Mouse (Mus musculus) CH12.LX (cell line): ENCODE measurements around the gene Gtf3c4.

Source experiments
- CHD2 ChIP-seq: IDR thresholded peaks from 2 replicates; pipeline ENCODE4 v1.6.1; 2011; ENCODE audit warnings: low read length, improper control_type of control experiment
- CTCF ChIP-seq, 2 experiments: IDR thresholded peaks in 1 of 2; conservative IDR thresholded peaks in 1 of 2; 2 replicates each; pipeline ENCODE4 v1.5.1; 2011 to 2012; ENCODE audit warnings: low read depth in 2 of 2, low read length in 2 of 2, improper control_type of control experiment in 1 of 2, inconsistent platforms in 1 of 2, mild to moderate bottlenecking in 1 of 2, moderate library complexity in 1 of 2
- MEF2A ChIP-seq: IDR thresholded peaks from 2 replicates; pipeline ENCODE4 v1.6.1; 2014; ENCODE audit warnings: low read depth, mild to moderate bottlenecking, inconsistent platforms, low read length, improper control_type of control experiment, borderline replicate concordance
- MXI1 ChIP-seq: IDR thresholded peaks from 2 replicates; pipeline ENCODE4 v1.6.1; 2011; ENCODE audit warnings: mild to moderate bottlenecking, low read depth, low read length, improper control_type of control experiment
- POLR2A ChIP-seq: IDR thresholded peaks from 2 replicates; pipeline ENCODE4 v1.6.1; 2011; ENCODE audit warnings: low read depth, mild to moderate bottlenecking, improper control_type of control experiment, low read length
- POLR2AphosphoS2 ChIP-seq: IDR thresholded peaks from 2 replicates; pipeline ENCODE4 v1.6.1; 2011; ENCODE audit warnings: low read depth, low read length, improper control_type of control experiment
- SIN3A ChIP-seq: IDR thresholded peaks from 2 replicates; pipeline ENCODE4 v1.6.1; 2012; ENCODE audit warnings: low read length, improper control_type of control experiment, inconsistent platforms
- SMC3 ChIP-seq: IDR thresholded peaks from 2 replicates; pipeline ENCODE4 v1.6.1; 2011; ENCODE audit warnings: low read depth, low read length, improper control_type of control experiment

DNA sequence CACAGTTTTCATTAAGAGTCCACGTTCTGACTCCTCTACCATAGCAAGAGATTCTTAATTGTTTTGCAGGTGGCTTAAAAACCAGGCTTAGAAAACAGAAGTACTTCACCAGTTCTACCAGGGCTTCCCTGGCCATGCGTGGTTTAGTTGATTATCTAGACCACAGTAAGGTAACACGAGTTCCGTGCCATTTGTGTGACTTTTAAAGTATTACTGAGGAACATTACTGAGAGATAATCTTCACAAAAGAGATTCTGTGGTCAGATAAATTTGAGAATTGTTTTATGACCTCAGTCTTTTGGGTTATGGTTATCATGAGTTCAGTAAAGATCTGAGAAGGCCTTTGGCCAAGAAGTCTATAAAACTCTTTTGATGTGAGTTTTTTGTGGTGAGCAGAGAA, 19.1 kb upstream of the Gtf3c4 start:
- TF ChIP-seq CTCF (conservative IDR thresholded peaks at IDR 0.05 in 1 of 2, IDR thresholded peaks at IDR 0.05 in 1 of 2; ENCODE audit: low read depth in 2 of 2, low read length in 2 of 2): no peak
- TF ChIP-seq CHD2: no peak
- no peak for TF ChIP-seq MXI1
- no peak for TF ChIP-seq POLR2A
- no peak for TF ChIP-seq SIN3A
- TF ChIP-seq MEF2A: no peak
- no peak for TF ChIP-seq POLR2AphosphoS2
- TF ChIP-seq SMC3: no peak
